Mouse (Mus musculus): Measurements from ENCODE around the gene Cyp2c37. TPM values are rescaled to one million over a fixed set of nuclear protein-coding genes. Genes with fewer than 3 reads are reported as not detected.
"Not testable (repeated sequence)": the region's sequence is repeated elsewhere in the genome, so short reads cannot be mapped to it uniquely, and the experiment has no call there.

Cyp2c37 gene
- not detected in 2 replicates for polyA plus RNA-seq (2016; fragmentation: Nextera tagmentation; extraction: Ambion mirVana)

DNA sequence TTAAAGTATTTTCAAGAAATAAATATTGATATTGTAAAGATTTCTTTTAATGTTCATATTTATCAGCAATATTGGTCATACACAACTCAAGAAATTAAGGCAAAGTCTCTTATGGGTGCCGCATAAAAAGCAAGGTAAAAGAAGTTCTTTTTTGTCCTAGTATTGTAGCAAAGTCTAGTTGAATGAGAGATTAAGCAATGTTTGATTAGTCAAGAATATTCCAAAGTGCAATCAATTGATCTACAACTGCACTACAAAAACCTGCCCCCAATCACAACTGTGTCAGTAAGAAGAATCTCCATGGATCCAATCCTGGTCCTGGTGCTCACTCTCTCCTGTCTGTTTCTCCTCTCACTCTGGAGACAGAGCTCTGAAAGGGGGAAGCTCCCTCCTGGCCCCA is at the start of gene Cyp2c37:
Gene Cyp2c37, plus strand, starts transcription at position 285 of the 400 bp plus-strand sequence.
- not testable (repeated sequence) for H3K4me2 ChIP-seq; H3K9me3 ChIP-seq (replicated peaks); ATAC-seq (ENCODE audit: insufficient number of reproducible peaks, low FRiP score); H3K27ac ChIP-seq (ENCODE audit: poor library complexity, severe bottlenecking); H3K9ac ChIP-seq; H3K36me3 ChIP-seq; H3K27me3 ChIP-seq (replicated peaks); H3K4me3 ChIP-seq; H3K4me1 ChIP-seq (replicated peaks)
- WGBS = 91% methylated on average over 1 of the region's 1 CpGs

DNA sequence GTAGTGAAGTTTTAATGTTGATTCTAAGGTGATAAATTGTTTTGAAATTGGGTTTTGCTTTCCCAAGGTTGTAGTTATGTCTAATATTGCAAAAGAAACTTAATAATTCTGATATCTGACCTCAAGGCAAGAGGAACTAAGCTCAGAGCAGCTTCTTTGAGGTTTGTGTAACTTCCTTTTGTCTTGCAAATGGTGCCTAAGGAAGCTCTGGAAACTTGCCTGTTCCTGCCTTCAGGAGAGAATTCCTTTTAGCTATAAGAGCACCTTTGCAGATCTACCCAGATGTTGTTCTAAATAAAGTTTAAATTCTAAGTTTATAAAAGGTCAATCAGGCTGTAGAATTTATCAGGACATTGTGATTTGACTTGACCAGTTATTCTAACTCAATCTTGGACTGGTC is 31.4 kb upstream of the Cyp2c37 start:
- H3K9ac ChIP-seq; H3K27ac ChIP-seq (ENCODE audit: poor library complexity, severe bottlenecking); H3K4me3 ChIP-seq; H3K4me2 ChIP-seq; ATAC-seq (ENCODE audit: insufficient number of reproducible peaks, low FRiP score); H3K4me1 ChIP-seq (replicated peaks); H3K36me3 ChIP-seq; H3K27me3 ChIP-seq (replicated peaks): not testable (repeated sequence)
- H3K9me3 ChIP-seq (replicated peaks) = peaks cover 18% of the 10 kb centered on the region

- not testable (repeated sequence) for H3K9ac ChIP-seq; H3K4me1 ChIP-seq (replicated peaks); H3K4me3 ChIP-seq; H3K27me3 ChIP-seq (replicated peaks); H3K27ac ChIP-seq (ENCODE audit: poor library complexity, severe bottlenecking); H3K36me3 ChIP-seq; H3K4me2 ChIP-seq; ATAC-seq (ENCODE audit: insufficient number of reproducible peaks, low FRiP score)
- peaks cover 11% of the 10 kb centered on the region for H3K9me3 ChIP-seq (replicated peaks)
- 78% methylated on average over 3 of the region's 3 CpGs for WGBS
Measured at GRCm38 (mm10) chr19:39971096-39971495, 21.1 kb upstream of the Cyp2c37 start.

- H3K27ac ChIP-seq (ENCODE audit: poor library complexity, severe bottlenecking) = no peak overlapping the region
- 49% methylated on average over 2 of the region's 2 CpGs for WGBS
- no peak overlapping the region for H3K4me2 ChIP-seq
- ATAC-seq (ENCODE audit: insufficient number of reproducible peaks, low FRiP score) = no peak
- H3K4me3 ChIP-seq = no peak overlapping the region
- H3K4me1 ChIP-seq (replicated peaks) = no peaks in the 10 kb centered on the region
- H3K27me3 ChIP-seq (replicated peaks) = no peaks in the 10 kb centered on the region
- no peak overlapping the region for H3K9ac ChIP-seq
- H3K36me3 ChIP-seq = no peaks in the 10 kb centered on the region
- H3K9me3 ChIP-seq (replicated peaks) = 0 out of 2 replicates have a peak, but pooled peaks cover 2% of the 10 kb centered on the region
Measured at GRCm38 (mm10) chr19:39989471-39989870, 2.8 kb upstream of the Cyp2c37 start.

Other genes with a start within 250 kb of the Cyp2c37 start
- gene Cyp2c40, start 179.6 kb upstream of the Cyp2c37 start, polyA plus RNA-seq (2016; fragmentation: Nextera tagmentation; extraction: Ambion mirVana) = not detected in 2 replicates
- gene Cyp2c69, start 105.6 kb upstream of the Cyp2c37 start, polyA plus RNA-seq (2016; fragmentation: Nextera tagmentation; extraction: Ambion mirVana) = not detected in 2 replicates
- gene Cyp2c54, start 81.4 kb downstream of the Cyp2c37 start, polyA plus RNA-seq (2016; fragmentation: Nextera tagmentation; extraction: Ambion mirVana) = not detected in 2 replicates
- gene Cyp2c50, start 97.3 kb downstream of the Cyp2c37 start, polyA plus RNA-seq (2016; fragmentation: Nextera tagmentation; extraction: Ambion mirVana) = not detected in 2 replicates
- gene Cyp2c70, start 194.9 kb downstream of the Cyp2c37 start, polyA plus RNA-seq (2016; fragmentation: Nextera tagmentation; extraction: Ambion mirVana) = not detected in 2 replicates